Mouse (Mus musculus) hindbrain, postnatal 0 days (tissue): Measurements from ENCODE around the gene Etfa. TPM values are rescaled to one million over a fixed set of nuclear protein-coding genes. Genes with fewer than 3 reads are reported as not detected.

Experiments
- ATAC-seq: fragments of 200-750 bp; cut with Nextera tagmentation; 2 replicates; pipeline ENCODE4 v1.8.0; 2017; ENCODE audit warnings: mild to moderate bottlenecking, moderate TSS enrichment, moderate library complexity
- DNase-seq: peaks from one replicate; pipeline ENCODE4 v3.0.0-alpha.2; 2015; ENCODE audit warnings: low spot score
- H3K27ac ChIP-seq: fragments of 300-500 bp; sonication (generic); 2 replicates; pipeline ENCODE4 v1.5.1; 2014; ENCODE audit warnings: mild to moderate bottlenecking
- H3K27me3 ChIP-seq: fragments of 300-500 bp; sonication (generic); 2 replicates; pipeline ENCODE4 v1.6.1; 2014; ENCODE audit warnings: low read length, mixed read lengths; ENCODE audit not compliant: insufficient read depth
- H3K36me3 ChIP-seq: fragments of 300-500 bp; sonication (generic); 2 replicates; pipeline ENCODE4 v1.6.1; 2014; ENCODE audit warnings: low read length, mixed read lengths; ENCODE audit not compliant: insufficient read depth
- H3K4me1 ChIP-seq: fragments of 300-500 bp; sonication (generic); 2 replicates; pipeline ENCODE4 v1.6.1; 2014; ENCODE audit warnings: antibody characterized with exemption, low read length, mixed read lengths; ENCODE audit not compliant: insufficient read depth
- H3K4me2 ChIP-seq: fragments of 300-500 bp; sonication (generic); 2 replicates; pipeline ENCODE4 v1.6.1; 2014; ENCODE audit warnings: low read depth, mild to moderate bottlenecking, low read length, moderate library complexity, mixed read lengths
- H3K4me3 ChIP-seq: fragments of 300-500 bp; sonication (generic); 2 replicates; pipeline ENCODE4 v1.5.1; 2014; ENCODE audit warnings: low read length
- H3K9ac ChIP-seq: fragments of 300-500 bp; sonication (generic); replicated peaks from 2 replicates; pipeline ENCODE4 v1.6.1; 2014; ENCODE audit warnings: mild to moderate bottlenecking, low read length, moderate library complexity, mixed read lengths
- H3K9me3 ChIP-seq: fragments of 300-500 bp; sonication (generic); 2 replicates; pipeline ENCODE4 v1.6.1; 2016; ENCODE audit warnings: low read length, mixed read lengths
- CTCF ChIP-seq: IDR thresholded peaks from 2 replicates; pipeline ENCODE4 v1.5.1; 2016; ENCODE audit warnings: antibody characterized with exemption, control low read depth, low read depth
- WGBS: fragments of 180-500 bp; shearing (Covaris S2); extraction: QIAGEN DNeasy Blood & Tissue Kit; methylation state at CpG from one replicate; pipeline ENCODE4 v1.1.7; 2014; 5-methylcytosine and 5-hydroxymethylcytosine counted together
- polyA plus RNA-seq: library from polyadenylated mRNA; unstranded; fragments of >200 nt; fragmentation: Nextera tagmentation; extraction: Ambion mirVana; gene quantifications from 2 replicates; pipeline ENCODE4 v1.2.1, GENCODE M21; 2015
- total RNA-seq: library from RNA; depleted of rRNA; stranded (reverse); fragments of >200 nt; gene quantifications from 2 replicates; pipeline ENCODE4 v1.2.3, GENCODE M21; 2014; rRNA removed

Etfa gene
- total RNA-seq, result 12.5 and 17.6 TPM in 2 replicates
- 127 and 145 TPM in 2 replicates for polyA plus RNA-seq

- WGBS, result under 1% methylated on average over 47 of the region's 47 CpGs
- Histone ChIP-seq H3K36me3 (no peaks in the 10 kb centered on the region), H3K4me1 (no peaks in the 10 kb centered on the region; the same call in 1 of the 2 replicates), H3K4me2 (peak within 1 kb of the TSS; percentile 93), H3K4me3 (peak within 1 kb of the TSS; percentile 83), H3K9me3 (no peaks in the 10 kb centered on the region), H3K27ac (peak within 1 kb of the TSS; percentile 87), H3K9ac (peak within 1 kb of the TSS; percentile 78), H3K27me3 (peaks cover 3% of the 10 kb centered on the region; the same call in 1 of the 2 replicates)
- no peak for TF ChIP-seq CTCF
- DNase-seq (peak; percentile 97), ATAC-seq (peak; percentile 100)
These were observed at the start of gene Etfa for GRCm38 (mm10) chr9:55512027-55512543. Gene Etfa, minus strand, starts transcription at chr9:55512243.

GRCm38 (mm10) chr9:55560960-55561359 is 48.9 kb upstream of the Etfa start:
- no peak for DNase-seq
- TF ChIP-seq CTCF, result no peak

GRCm38 (mm10) chr9:55554986-55555385 is 42.9 kb upstream of the Etfa start:
- H3K9me3 ChIP-seq, result no peaks in the 10 kb centered on the region
- no peaks in the 10 kb centered on the region for H3K4me1 ChIP-seq
- H3K27me3 ChIP-seq, result peaks cover 1% of the 10 kb centered on the region; the same call in 1 of the 2 replicates
- TF ChIP-seq CTCF, result no peak
- no peak overlapping the region for H3K4me2 ChIP-seq
- H3K4me3 ChIP-seq, result no peak overlapping the region
- ATAC-seq (no peak), DNase-seq (no peak)
- H3K36me3 ChIP-seq, result no peaks in the 10 kb centered on the region; the same call in 1 of the 2 replicates
- H3K9ac ChIP-seq, result no peak overlapping the region
- WGBS, result 73% methylated on average over 1 of the region's 1 CpGs
- no peak overlapping the region for H3K27ac ChIP-seq

More at GRCm38 (mm10) chr9:55560960-55561359, 48.9 kb upstream of the Etfa start:
- no peak overlapping the region for H3K4me3 ChIP-seq
- no peak overlapping the region for H3K4me2 ChIP-seq
- no peak for ATAC-seq
- H3K9me3 ChIP-seq, result no peaks in the 10 kb centered on the region
- H3K36me3 ChIP-seq, result no peaks in the 10 kb centered on the region
- H3K9ac ChIP-seq, result no peak overlapping the region
- no peaks in the 10 kb centered on the region for H3K27me3 ChIP-seq
- H3K4me1 ChIP-seq, result no peaks in the 10 kb centered on the region
- H3K27ac ChIP-seq, result no peak overlapping the region
- WGBS, result 88% methylated on average over 1 of the region's 1 CpGs

GRCm38 (mm10) chr9:55549302-55549890 is 37.4 kb upstream of the Etfa start:
- Histone ChIP-seq H3K27me3 (peaks cover 54% of the 10 kb centered on the region), H3K9ac (no peak overlapping the region), H3K4me1 (no peaks in the 10 kb centered on the region; the same call in 1 of the 2 replicates), H3K36me3 (no peaks in the 10 kb centered on the region; the same call in 1 of the 2 replicates), H3K4me3 (no peak overlapping the region), H3K4me2 (no peak overlapping the region), H3K9me3 (no peaks in the 10 kb centered on the region), H3K27ac (no peak overlapping the region)
- ATAC-seq, result no peak
- 20% methylated on average over 16 of the region's 16 CpGs for WGBS
- peak; percentile 61 for TF ChIP-seq CTCF
- no peak for DNase-seq

GRCm38 (mm10) chr9:55548871-55549270 is 36.8 kb upstream of the Etfa start:
- WGBS, result 29% methylated on average over 3 of the region's 3 CpGs
- no peak overlapping the region for H3K9ac ChIP-seq
- H3K4me2 ChIP-seq, result no peak overlapping the region
- peaks cover 54% of the 10 kb centered on the region for H3K27me3 ChIP-seq
- DNase-seq (no peak), ATAC-seq (no peak)
- H3K9me3 ChIP-seq, result no peaks in the 10 kb centered on the region
- H3K27ac ChIP-seq, result no peak overlapping the region
- H3K4me1 ChIP-seq, result no peaks in the 10 kb centered on the region; the same call in 1 of the 2 replicates
- H3K4me3 ChIP-seq, result no peak overlapping the region
- TF ChIP-seq CTCF, result no peak
- H3K36me3 ChIP-seq, result no peaks in the 10 kb centered on the region; the same call in 1 of the 2 replicates

- Histone ChIP-seq H3K4me1 (no peaks in the 10 kb centered on the region; the same call in 1 of the 2 replicates), H3K9ac (no peak overlapping the region), H3K4me3 (peak overlapping the region; percentile 11), H3K27ac (no peak overlapping the region), H3K27me3 (peaks cover 62% of the 10 kb centered on the region), H3K4me2 (peak overlapping the region; percentile 31), H3K9me3 (no peaks in the 10 kb centered on the region), H3K36me3 (no peaks in the 10 kb centered on the region)
- no peak for DNase-seq
- WGBS, result 3% methylated on average over 63 of the region's 63 CpGs
- peak; percentile 33; the same call in 1 of the 2 replicates for ATAC-seq
- TF ChIP-seq CTCF, result no peak
These were observed 34.4 kb upstream of the Etfa start for GRCm38 (mm10) chr9:55546176-55547010.
